Mouse (Mus musculus): ENCODE data around the gene Rgs9. TPM values are rescaled to one million over a fixed set of nuclear protein-coding genes. Genes with fewer than 3 reads are reported as not detected.

Gene Rgs9
- polyA plus RNA-seq, 1 experiment = 4.8 TPM

DNA sequence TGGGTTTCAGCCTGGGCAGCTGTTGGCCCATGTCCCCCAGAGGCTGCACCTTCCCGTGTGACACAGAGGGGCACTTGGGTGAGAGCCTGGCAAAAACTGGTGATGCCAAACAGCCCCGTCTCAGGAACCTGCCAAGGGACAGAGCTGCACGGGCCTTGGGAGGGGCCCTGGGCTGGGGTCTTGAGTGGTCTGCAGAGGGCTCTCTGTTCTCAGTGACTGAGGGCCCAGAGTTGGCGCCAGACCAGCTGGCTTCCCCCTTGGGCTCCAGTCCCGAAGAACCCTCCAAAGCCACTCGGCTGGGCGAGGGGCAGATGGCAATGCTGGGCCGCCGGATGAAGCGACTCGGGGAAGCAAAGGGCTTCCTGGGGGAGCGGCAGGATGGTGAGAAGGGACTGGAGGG is 70.8 kb downstream of the Rgs9 start:
- Histone ChIP-seq H3K27ac (ENCODE audit: insufficient read depth, low read length) (no peak overlapping the region), H3K4me3 (ENCODE audit: low read depth, low read length) (no peak overlapping the region)
- TF ChIP-seq CTCF (IDR thresholded peaks at IDR 0.05; ENCODE audit: low read depth, low read length) = no peak
- TF ChIP-seq POLR2A (IDR thresholded peaks at IDR 0.05; ENCODE audit: insufficient read depth, low read length) = no peak
- no peak for TF ChIP-seq EP300 (IDR thresholded peaks at IDR 0.05; ENCODE audit: insufficient read depth, low read depth, low read length)

GRCm38 (mm10) chr11:109221209-109222007 is 76.5 kb downstream of the Rgs9 start:
- Histone ChIP-seq H3K36me3 (ENCODE audit: control insufficient read depth, insufficient read depth, low read length, poor library complexity, severe bottlenecking) (no peaks in the 10 kb centered on the region), H3K9me3 (replicated peaks; ENCODE audit: control insufficient read depth, insufficient read depth, low read length, poor library complexity, severe bottlenecking) (no peaks in the 10 kb centered on the region), H3K4me3 (ENCODE audit: low read depth, low read length) (no peak overlapping the region), H3K9ac (ENCODE audit: low read depth, poor library complexity, severe bottlenecking) (no peak overlapping the region), H3K27ac (ENCODE audit: insufficient read depth, low read length) (no peak overlapping the region), H3K27me3 (ENCODE audit: control insufficient read depth, insufficient read depth, low read length, poor library complexity, severe bottlenecking) (no peaks in the 10 kb centered on the region), H3K4me1 (ENCODE audit: control insufficient read depth, insufficient read depth, low read length) (no peaks in the 10 kb centered on the region)
- TF ChIP-seq CTCF (IDR thresholded peaks at IDR 0.05; ENCODE audit: low read depth, low read length) (peak; percentile 13), EP300 (IDR thresholded peaks at IDR 0.05; ENCODE audit: insufficient read depth, low read depth, low read length) (no peak), POLR2A (IDR thresholded peaks at IDR 0.05; ENCODE audit: insufficient read depth, low read length) (no peak)

More for the DNA sequence above, 70.8 kb downstream of the Rgs9 start:
- Histone ChIP-seq H3K4me1 (ENCODE audit: control insufficient read depth, insufficient read depth, low read length) (no peaks in the 10 kb centered on the region), H3K9me3 (replicated peaks; ENCODE audit: control insufficient read depth, insufficient read depth, low read length, poor library complexity, severe bottlenecking) (no peaks in the 10 kb centered on the region), H3K27me3 (ENCODE audit: control insufficient read depth, insufficient read depth, low read length, poor library complexity, severe bottlenecking) (no peaks in the 10 kb centered on the region), H3K9ac (ENCODE audit: low read depth, poor library complexity, severe bottlenecking) (no peak overlapping the region), H3K36me3 (ENCODE audit: control insufficient read depth, insufficient read depth, low read length, poor library complexity, severe bottlenecking) (no peaks in the 10 kb centered on the region)

DNA sequence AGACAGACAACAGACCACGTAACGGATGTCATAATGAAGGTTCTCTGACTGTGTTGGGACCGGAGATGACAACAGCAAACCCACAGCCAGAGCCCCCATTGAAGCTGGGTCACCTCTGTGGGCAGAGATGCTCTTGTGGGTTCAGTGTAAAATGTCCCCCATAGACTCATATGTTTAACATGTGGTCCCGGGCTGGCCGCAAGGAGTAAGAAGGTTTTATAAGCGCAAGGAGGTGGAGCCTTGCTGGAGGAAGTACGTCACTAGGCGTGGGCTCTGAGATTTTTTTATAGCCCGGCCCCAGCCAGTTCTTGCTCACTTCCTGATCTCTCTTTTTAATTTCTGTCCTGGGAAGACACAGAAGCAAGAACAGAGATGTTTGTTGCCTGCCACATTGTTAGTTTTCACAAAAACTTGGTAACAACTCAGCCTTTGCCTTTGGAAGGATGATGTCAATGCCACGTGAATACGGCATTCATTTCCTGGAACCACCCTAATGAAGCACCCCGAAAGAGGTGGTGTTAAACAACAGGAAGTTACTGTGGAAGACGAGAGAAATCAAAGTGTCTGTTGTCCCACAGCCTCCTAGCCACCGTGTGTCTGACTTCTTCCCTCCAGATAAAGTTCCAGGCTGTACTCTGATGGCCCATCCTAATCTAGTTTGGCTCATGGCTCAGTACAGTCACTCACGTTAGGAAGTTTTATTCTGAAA is 79.1 kb downstream of the Rgs9 start:
- Histone ChIP-seq H3K27ac (ENCODE audit: insufficient read depth, low read length) (no peak overlapping the region), H3K4me3 (ENCODE audit: low read depth, low read length) (no peak overlapping the region), H3K9me3 (replicated peaks; ENCODE audit: control insufficient read depth, insufficient read depth, low read length, poor library complexity, severe bottlenecking) (no peaks in the 10 kb centered on the region), H3K27me3 (ENCODE audit: control insufficient read depth, insufficient read depth, low read length, poor library complexity, severe bottlenecking) (no peaks in the 10 kb centered on the region), H3K4me1 (ENCODE audit: control insufficient read depth, insufficient read depth, low read length) (no peaks in the 10 kb centered on the region), H3K36me3 (ENCODE audit: control insufficient read depth, insufficient read depth, low read length, poor library complexity, severe bottlenecking) (no peaks in the 10 kb centered on the region), H3K9ac (ENCODE audit: low read depth, poor library complexity, severe bottlenecking) (no peak overlapping the region)
- TF ChIP-seq POLR2A (IDR thresholded peaks at IDR 0.05; ENCODE audit: insufficient read depth, low read length) (no peak), CTCF (IDR thresholded peaks at IDR 0.05; ENCODE audit: low read depth, low read length) (no peak), EP300 (IDR thresholded peaks at IDR 0.05; ENCODE audit: insufficient read depth, low read depth, low read length) (no peak)

DNA sequence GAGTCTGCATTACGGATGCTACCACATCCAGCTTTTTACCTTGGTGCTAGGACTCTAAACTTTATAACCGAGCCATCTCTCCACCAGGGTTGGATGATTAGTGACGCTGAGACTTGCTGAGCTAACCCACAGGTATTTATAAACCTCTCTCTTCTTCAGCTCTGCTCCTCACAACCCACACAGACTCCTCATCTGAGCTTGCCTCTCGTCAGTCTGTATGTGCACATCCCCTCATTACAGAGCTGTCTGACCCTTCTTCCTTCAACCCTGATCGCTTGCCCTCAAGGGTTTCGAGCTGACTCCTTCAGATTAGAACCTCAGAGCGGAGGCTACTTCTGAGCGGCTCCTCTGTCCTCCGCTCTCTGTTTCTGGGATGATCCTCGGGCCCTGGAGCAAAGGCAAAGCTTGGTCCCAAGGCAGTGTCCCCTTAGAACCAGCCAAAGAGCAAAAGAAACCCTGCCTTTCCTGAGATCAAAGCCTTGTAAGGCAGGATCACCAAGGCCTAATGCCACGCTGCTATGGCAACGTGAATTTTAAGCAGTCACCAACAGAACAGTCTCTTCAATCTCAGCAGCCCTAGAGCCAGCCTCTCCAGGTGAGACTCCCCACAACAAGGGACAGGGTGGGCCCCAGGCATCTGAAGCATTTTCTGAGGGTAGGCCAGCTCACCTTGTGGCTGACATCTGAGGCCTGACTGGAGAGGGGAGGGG is 79.9 kb downstream of the Rgs9 start:
- Histone ChIP-seq H3K36me3 (ENCODE audit: control insufficient read depth, insufficient read depth, low read length, poor library complexity, severe bottlenecking) (no peaks in the 10 kb centered on the region), H3K4me1 (ENCODE audit: control insufficient read depth, insufficient read depth, low read length) (no peaks in the 10 kb centered on the region), H3K9me3 (replicated peaks; ENCODE audit: control insufficient read depth, insufficient read depth, low read length, poor library complexity, severe bottlenecking) (no peaks in the 10 kb centered on the region), H3K27me3 (ENCODE audit: control insufficient read depth, insufficient read depth, low read length, poor library complexity, severe bottlenecking) (no peaks in the 10 kb centered on the region), H3K4me3 (ENCODE audit: low read depth, low read length) (no peak overlapping the region), H3K27ac (ENCODE audit: insufficient read depth, low read length) (no peak overlapping the region), H3K9ac (ENCODE audit: low read depth, poor library complexity, severe bottlenecking) (no peak overlapping the region)
- TF ChIP-seq POLR2A (IDR thresholded peaks at IDR 0.05; ENCODE audit: insufficient read depth, low read length) (no peak), CTCF (IDR thresholded peaks at IDR 0.05; ENCODE audit: low read depth, low read length) (no peak), EP300 (IDR thresholded peaks at IDR 0.05; ENCODE audit: insufficient read depth, low read depth, low read length) (no peak)

- H3K27ac ChIP-seq (ENCODE audit: insufficient read depth, low read length) = no peak overlapping the region
- no peaks in the 10 kb centered on the region for H3K27me3 ChIP-seq (ENCODE audit: control insufficient read depth, insufficient read depth, low read length, poor library complexity, severe bottlenecking)
- no peaks in the 10 kb centered on the region for H3K9me3 ChIP-seq (replicated peaks; ENCODE audit: control insufficient read depth, insufficient read depth, low read length, poor library complexity, severe bottlenecking)
- no peaks in the 10 kb centered on the region for H3K4me1 ChIP-seq (ENCODE audit: control insufficient read depth, insufficient read depth, low read length)
- TF ChIP-seq EP300 (IDR thresholded peaks at IDR 0.05; ENCODE audit: insufficient read depth, low read depth, low read length) (no peak), CTCF (IDR thresholded peaks at IDR 0.05; ENCODE audit: low read depth, low read length) (no peak), POLR2A (IDR thresholded peaks at IDR 0.05; ENCODE audit: insufficient read depth, low read length) (no peak)
- no peak overlapping the region for H3K9ac ChIP-seq (ENCODE audit: low read depth, poor library complexity, severe bottlenecking)
- H3K36me3 ChIP-seq (ENCODE audit: control insufficient read depth, insufficient read depth, low read length, poor library complexity, severe bottlenecking) = no peaks in the 10 kb centered on the region
- H3K4me3 ChIP-seq (ENCODE audit: low read depth, low read length) = no peak overlapping the region
These were observed 87.2 kb downstream of the Rgs9 start for GRCm38 (mm10) chr11:109210772-109211171.

Measured in ES-Bruce4 (cell line).